Mouse (Mus musculus) embryo, embryonic 11 days (tissue): Measurements from ENCODE around the gene Gm14391.
"Not testable (repeated sequence)": the region's sequence is repeated elsewhere in the genome, so short reads cannot be mapped to it uniquely, and the experiment has no call there.

ENCODE experiments used
- DNase-seq: peaks from one replicate; pipeline ENCODE4 v3.0.0-alpha.2; 2015

The Gm14391 gene

GRCm38 (mm10) chr2:175206732-175207131 is at the start of gene Gm14391:
Gene Gm14391, minus strand, starts transcription at chr2:175206917.
- not testable (repeated sequence) for DNase-seq

GRCm38 (mm10) chr2:175179008-175179407 is 27.7 kb downstream of the Gm14391 start:
- not testable (repeated sequence) for DNase-seq

GRCm38 (mm10) chr2:175176312-175176711 is 30.4 kb downstream of the Gm14391 start:
- DNase-seq: no peak

GRCm38 (mm10) chr2:175175401-175176180 is 31.1 kb downstream of the Gm14391 start, which contains the start of gene Gm14443:
Gene Gm14443, minus strand, starts transcription at chr2:175175871.
- not testable (repeated sequence) for DNase-seq

- DNase-seq: not testable (repeated sequence)
Observed at GRCm38 (mm10) chr2:175174058-175174457, 32.7 kb downstream of the Gm14391 start.

GRCm38 (mm10) chr2:175172906-175173595 is 33.7 kb downstream of the Gm14391 start:
- DNase-seq: not testable (repeated sequence)

- DNase-seq: no peak
Observed at GRCm38 (mm10) chr2:175172123-175172522, 34.6 kb downstream of the Gm14391 start.

- not testable (repeated sequence) for DNase-seq
Observed at GRCm38 (mm10) chr2:175166870-175167269, 39.8 kb downstream of the Gm14391 start.

- not testable (repeated sequence) for DNase-seq
Observed at GRCm38 (mm10) chr2:175165110-175165509, 41.6 kb downstream of the Gm14391 start.

GRCm38 (mm10) chr2:175161438-175161837 is 45.3 kb downstream of the Gm14391 start:
- not testable (repeated sequence) for DNase-seq

GRCm38 (mm10) chr2:175158642-175159041 is 48.1 kb downstream of the Gm14391 start:
- DNase-seq: no peak

- no peak for DNase-seq
Observed at GRCm38 (mm10) chr2:175156696-175157095, 50.0 kb downstream of the Gm14391 start.

GRCm38 (mm10) chr2:175141993-175142295 is 64.8 kb downstream of the Gm14391 start, which contains the start of gene Gm14399:
Gene Gm14399, minus strand, starts transcription at chr2:175142012.
- DNase-seq: not testable (repeated sequence)

GRCm38 (mm10) chr2:175141118-175141992 is 65.4 kb downstream of the Gm14391 start:
- peak; percentile 0 for DNase-seq
